Mouse (Mus musculus): Measurements from ENCODE around the gene Cxcl9.

DNA sequence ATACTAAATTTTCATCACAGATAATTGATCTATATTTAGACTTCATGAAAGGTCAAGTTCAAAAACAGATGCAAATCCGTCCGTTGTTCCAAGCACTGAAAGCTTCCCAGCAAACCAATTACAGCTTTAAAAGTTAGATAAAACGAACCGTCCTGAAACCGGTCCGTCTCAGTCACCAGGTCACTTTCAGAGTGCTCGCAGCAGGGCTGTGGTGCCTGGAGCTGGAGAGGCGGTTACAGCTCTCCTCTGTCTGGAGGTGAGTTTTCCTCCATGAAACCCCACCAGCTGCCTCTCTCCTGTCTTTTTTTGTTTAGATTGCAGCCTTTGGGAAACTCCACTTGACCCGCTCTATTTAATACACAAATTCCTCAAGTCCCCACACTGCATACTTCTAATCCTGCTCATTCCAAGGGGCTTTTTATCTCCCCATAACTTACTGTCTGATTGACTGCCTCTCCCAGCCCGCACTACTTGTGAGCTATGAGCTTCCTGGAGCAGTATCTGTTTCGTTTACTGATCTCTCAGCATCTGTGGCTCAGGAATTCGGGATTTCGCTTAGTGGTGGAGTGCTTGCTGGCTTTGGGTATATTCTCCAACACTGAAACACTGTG is 49.0 kb upstream of the Cxcl9 start:
- TF ChIP-seq CTCF (IDR thresholded peaks at IDR 0.05; ENCODE audit: low read depth): no peak
- no peak for TF ChIP-seq EP300 (IDR thresholded peaks at IDR 0.05; ENCODE audit: low read depth)
